Mouse (Mus musculus) lung, adult 2 months (tissue): ENCODE results near the gene Cib1.

ENCODE experiments used
- CTCF ChIP-seq: fragments of 200-500 bp; IDR thresholded peaks from 2 replicates; pipeline ENCODE4 v1.5.1; 2011; ENCODE audit warnings: mild to moderate bottlenecking, low read length, control low read depth; ENCODE audit not compliant: insufficient read depth
- POLR2A ChIP-seq: fragments of 200-500 bp; IDR thresholded peaks from 2 replicates; pipeline ENCODE4 v1.6.1; 2011; ENCODE audit warnings: low read depth, mild to moderate bottlenecking, control low read depth, low read length, borderline replicate concordance; ENCODE audit errors: extremely low read depth

DNA sequence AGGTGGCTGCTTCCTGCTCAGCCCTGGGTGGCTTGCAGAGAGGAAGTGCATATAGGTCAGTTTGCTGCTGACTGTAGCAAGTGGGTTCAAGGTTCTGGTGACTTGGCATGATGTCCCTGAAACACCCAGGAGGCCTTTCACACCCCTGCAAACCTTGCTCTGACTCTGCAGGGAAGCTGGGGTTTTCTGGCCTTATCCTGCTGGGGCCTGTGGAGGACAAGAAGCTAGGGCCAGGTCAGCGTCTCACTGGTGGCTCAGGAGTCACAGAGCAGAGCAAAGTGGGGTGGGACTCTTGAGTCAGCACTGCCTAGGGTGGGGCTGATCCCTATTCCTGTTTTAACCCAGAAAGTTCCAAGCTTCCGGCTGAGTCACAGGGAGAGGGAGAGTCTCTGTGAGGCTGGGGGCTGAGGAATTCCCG, 25.3 kb downstream of the Cib1 start:
- TF ChIP-seq CTCF (no peak), POLR2A (no peak)
